In the genomic region with DNA sequence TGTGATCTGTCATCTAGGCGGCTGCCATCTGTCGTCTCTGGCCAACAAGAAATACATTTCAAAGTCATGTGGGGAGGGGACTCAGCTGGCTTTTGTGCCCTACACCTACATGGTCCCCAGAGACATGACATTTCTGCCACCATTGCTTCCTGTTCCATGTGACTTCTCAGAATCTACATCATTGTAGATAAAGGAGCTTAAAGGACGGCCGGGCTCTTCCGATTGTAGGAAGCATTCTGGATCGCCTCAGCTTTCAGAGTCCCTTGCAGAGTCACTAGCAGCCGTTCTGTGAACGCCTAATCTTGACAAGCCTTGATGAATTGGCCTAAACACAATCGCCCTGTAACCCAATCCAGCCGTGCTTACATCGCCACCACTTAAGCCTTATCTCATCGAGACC, we compare ENCODE assay signal across 19 mouse cellular contexts.
DNase-seq lines count a peak whose midpoint lies in the region; ATAC-seq and TF ChIP-seq lines count a peak whose summit lies in the region.
"Had no signal": no experiment of that assay in that cellular context is flagged by ENCODE, and none has a peak within 500 bp of the region (broad histone marks: within the 10 kb centered on the region; RNA-seq: fewer than 3 reads in every experiment).

No protein-coding gene starts in this region.

- no peak overlapping the region for H3K27ac ChIP-seq in heart, embryonic 15.5 days
- H3K27ac ChIP-seq in midbrain, postnatal 0 days (ENCODE audit: low read depth, low read length) = no peak overlapping the region
- no peak overlapping the region for H3K27ac ChIP-seq in midbrain, embryonic 10.5 days (replicated peaks)
- H3K27ac ChIP-seq: midbrain, embryonic 15.5 days had no signal

- H3K4me2 ChIP-seq in heart, embryonic 15.5 days = peak overlapping the region; percentile 21
- no peak overlapping the region for H3K4me2 ChIP-seq in midbrain, postnatal 0 days (ENCODE audit: low read depth, low read length, poor library complexity, severe bottlenecking)
- H3K4me2 ChIP-seq: liver, embryonic 11.5 days; midbrain, embryonic 15.5 days had no signal

- no peak overlapping the region for H3K9ac ChIP-seq in heart, embryonic 15.5 days
- H3K9ac ChIP-seq in midbrain, postnatal 0 days (replicated peaks; ENCODE audit: low read length, poor library complexity, severe bottlenecking) = no peak overlapping the region
- H3K9ac ChIP-seq: midbrain, embryonic 15.5 days had no signal

- H3K9me3 ChIP-seq in heart, embryonic 15.5 days (replicated peaks) = no peaks in the 10 kb centered on the region
- no peaks in the 10 kb centered on the region for H3K9me3 ChIP-seq in midbrain, postnatal 0 days (ENCODE audit: low read length)
- H3K9me3 ChIP-seq in midbrain, embryonic 10.5 days (replicated peaks) = no peaks in the 10 kb centered on the region
- H3K9me3 ChIP-seq: midbrain, embryonic 15.5 days had no signal

- peaks cover 10% of the 10 kb centered on the region for H3K4me1 ChIP-seq in heart, embryonic 15.5 days (replicated peaks)
- H3K4me1 ChIP-seq in midbrain, postnatal 0 days (ENCODE audit: insufficient read depth, low read length) = no peaks in the 10 kb centered on the region
- peaks cover 7% of the 10 kb centered on the region; the same call in 1 of the 2 replicates for H3K4me1 ChIP-seq in midbrain, embryonic 10.5 days
- H3K4me1 ChIP-seq: midbrain, embryonic 15.5 days had no signal

- H3K4me3 ChIP-seq in heart, embryonic 15.5 days = no peak overlapping the region
- no peak overlapping the region for H3K4me3 ChIP-seq in midbrain, postnatal 0 days (ENCODE audit: low read depth, low read length)
- H3K4me3 ChIP-seq in midbrain, embryonic 10.5 days = no peak overlapping the region
- H3K4me3 ChIP-seq: midbrain, embryonic 15.5 days had no signal

- peak; percentile 37 to 49 for DNase-seq in cerebellum, postnatal 10 days
- DNase-seq in cerebellum, adult 9-11 months = no peak
- no peak for DNase-seq in heart, adult 8-10 months (ENCODE audit: low spot score)
- peak; percentile 30 for DNase-seq in midbrain, postnatal 0 days (ENCODE audit: low spot score)
- DNase-seq in midbrain, embryonic 10.5 days (ENCODE audit: low spot score) = no peak
- DNase-seq in yolk sac, embryonic 10.5 days (ENCODE audit: low spot score) = peak; percentile 5
- DNase-seq in ovary, postnatal 36 days (ENCODE audit: low spot score) = no peak
- DNase-seq: adrenal gland, adult 2 months; cerebellum, adult 8-10 months; gastrocnemius, postnatal 10 days; heart, adult 11 months; kidney, adult 18-20 months; kidney, postnatal 14 days; lung, adult 18-20 months; lung, postnatal 14 days; thymus, postnatal 25 days had no signal

- ATAC-seq in heart, embryonic 15.5 days (replicated peaks; ENCODE audit: insufficient number of reproducible peaks, insufficient read depth, low FRiP score, low read depth) = no peak
- ATAC-seq in midbrain, postnatal 0 days (ENCODE audit: low FRiP score) = no peak
- ATAC-seq: midbrain, embryonic 15.5 days had no signal

- no peaks in the 10 kb centered on the region for H3K36me3 ChIP-seq in heart, embryonic 15.5 days
- no peaks in the 10 kb centered on the region for H3K36me3 ChIP-seq in midbrain, postnatal 0 days (ENCODE audit: insufficient read depth, low read length)
- H3K36me3 ChIP-seq in midbrain, embryonic 10.5 days = no peaks in the 10 kb centered on the region
- H3K36me3 ChIP-seq: midbrain, embryonic 15.5 days had no signal

- TF ChIP-seq CTCF in midbrain, postnatal 0 days (IDR thresholded peaks at IDR 0.05) = no peak

- no peaks in the 10 kb centered on the region for H3K27me3 ChIP-seq in heart, embryonic 15.5 days
- H3K27me3 ChIP-seq in midbrain, postnatal 0 days (ENCODE audit: insufficient read depth, low read length) = no peaks in the 10 kb centered on the region
- no peaks in the 10 kb centered on the region for H3K27me3 ChIP-seq in midbrain, embryonic 10.5 days (ENCODE audit: low read depth, poor library complexity, severe bottlenecking)
- H3K27me3 ChIP-seq: midbrain, embryonic 15.5 days had no signal

- 2% methylated on average over 12 of the region's 12 CpGs for WGBS in heart, embryonic 15.5 days
- WGBS in midbrain, postnatal 0 days = 62% methylated on average over 12 of the region's 12 CpGs
- WGBS in midbrain, embryonic 10.5 days = 70% methylated on average over 12 of the region's 12 CpGs

Comparison
In these comparisons a context has a peak if more than half of its experiments do, and no peak if none do; other contexts are left out.
1. DNase-seq: peak in cerebellum, postnatal 10 days (2 of 2), midbrain, postnatal 0 days (single experiment) and yolk sac, embryonic 10.5 days (single experiment); none in cerebellum, adult 9-11 months (single experiment), heart, adult 8-10 months (single experiment), midbrain, embryonic 10.5 days (single experiment) and ovary, postnatal 36 days (single experiment).